Mouse (Mus musculus): ENCODE data around the gene Pitx2. TPM values are rescaled to one million over a fixed set of nuclear protein-coding genes. Genes with fewer than 3 reads are reported as not detected.

The Pitx2 gene
- polyA plus RNA-seq, 1 experiment from 2014 or later = 25.5 TPM

GRCm38 (mm10) chr3:129209266-129209665, 9.6 kb downstream of the Pitx2 start:
- Histone ChIP-seq H3K4me2 (ENCODE audit: low read length) (no peak overlapping the region), H3K4me1 (ENCODE audit: control insufficient read depth in 2 of 2, insufficient read depth in 2 of 2, low read length in 2 of 2) (peaks cover under 1 to 3% of the 10 kb centered on the region in 2 experiments; a peak in 2 of 4 replicates), H3K27ac (replicated peaks in 1 of 2; ENCODE audit: control insufficient read depth in 1 of 2, insufficient read depth in 1 of 2, low read depth in 2 of 2, low read length in 2 of 2) (no peak overlapping the region), H3K4me3 (ENCODE audit: control insufficient read depth in 1 of 2, insufficient read depth in 1 of 2, low read depth in 1 of 2, low read length in 2 of 2) (no peak overlapping the region), H3K9me3 (ENCODE audit: control insufficient read depth, low read length) (no peaks in the 10 kb centered on the region), H3K36me3 (ENCODE audit: control insufficient read depth, insufficient read depth, low read length) (no peaks in the 10 kb centered on the region), H3K27me3 (ENCODE audit: control insufficient read depth, insufficient read depth, low read length) (peaks cover 95% of the 10 kb centered on the region), H3K9ac (ENCODE audit: low read length) (no peak overlapping the region)
- 16% methylated on average over 4 of the region's 4 CpGs for WGBS
- ATAC-seq (ENCODE audit: insufficient number of reproducible peaks, insufficient read depth, low FRiP score, low read depth) = no peak

GRCm38 (mm10) chr3:129209771-129210170, 10.1 kb downstream of the Pitx2 start:
- H3K9me3 ChIP-seq (ENCODE audit: control insufficient read depth, low read length) = no peaks in the 10 kb centered on the region
- no peak overlapping the region for H3K4me3 ChIP-seq (ENCODE audit: control insufficient read depth in 1 of 2, insufficient read depth in 1 of 2, low read depth in 1 of 2, low read length in 2 of 2)
- peaks cover 3 to 5% of the 10 kb centered on the region in 2 experiments; a peak in 3 of 4 replicates for H3K4me1 ChIP-seq (ENCODE audit: control insufficient read depth in 2 of 2, insufficient read depth in 2 of 2, low read length in 2 of 2)
- H3K36me3 ChIP-seq (ENCODE audit: control insufficient read depth, insufficient read depth, low read length) = no peaks in the 10 kb centered on the region
- H3K27ac ChIP-seq (replicated peaks in 1 of 2; ENCODE audit: control insufficient read depth in 1 of 2, insufficient read depth in 1 of 2, low read depth in 2 of 2, low read length in 2 of 2) = no peak overlapping the region
- no peak for ATAC-seq (ENCODE audit: insufficient number of reproducible peaks, insufficient read depth, low FRiP score, low read depth)
- H3K4me2 ChIP-seq (ENCODE audit: low read length) = no peak overlapping the region
- H3K27me3 ChIP-seq (ENCODE audit: control insufficient read depth, insufficient read depth, low read length) = peaks cover 91% of the 10 kb centered on the region
- WGBS = 6% methylated on average over 4 of the region's 4 CpGs
- no peak overlapping the region for H3K9ac ChIP-seq (ENCODE audit: low read length)

DNA sequence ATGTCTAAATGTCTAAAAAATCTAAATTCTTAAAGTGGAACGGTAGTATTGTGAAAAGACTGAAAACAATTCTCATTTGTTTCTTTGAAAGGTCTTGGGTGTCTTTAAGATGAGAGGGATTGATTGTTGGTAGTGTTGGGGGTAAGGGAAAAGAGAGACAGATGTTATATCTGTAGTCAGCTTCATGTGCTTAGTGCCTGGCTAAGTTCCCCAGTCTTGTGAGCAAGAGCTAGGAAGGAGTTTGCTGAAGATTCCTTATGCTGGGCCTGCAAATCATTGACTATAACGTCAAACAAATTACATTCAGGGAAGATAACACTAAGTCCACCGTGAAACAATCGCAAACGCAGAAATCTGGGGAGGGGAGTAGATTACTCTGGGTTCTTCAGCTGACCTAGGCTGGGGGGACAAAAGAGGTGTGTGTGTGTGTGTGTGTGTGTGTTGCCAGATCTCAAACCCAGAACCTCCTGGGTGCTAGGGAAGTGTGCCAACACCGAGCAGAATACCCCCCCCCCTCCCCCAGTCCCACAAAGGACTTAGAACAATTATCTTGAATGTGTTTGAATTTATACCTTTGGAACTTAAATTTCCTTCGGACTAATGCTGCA, 12.5 kb downstream of the Pitx2 start:
- Histone ChIP-seq H3K9me3 (ENCODE audit: control insufficient read depth, low read length) (no peaks in the 10 kb centered on the region), H3K4me2 (ENCODE audit: low read length) (no peak overlapping the region), H3K36me3 (ENCODE audit: control insufficient read depth, insufficient read depth, low read length) (no peaks in the 10 kb centered on the region), H3K27me3 (ENCODE audit: control insufficient read depth, insufficient read depth, low read length) (peaks cover 74% of the 10 kb centered on the region), H3K4me3 (ENCODE audit: control insufficient read depth in 1 of 2, insufficient read depth in 1 of 2, low read depth in 1 of 2, low read length in 2 of 2) (no peak overlapping the region), H3K4me1 (ENCODE audit: control insufficient read depth in 2 of 2, insufficient read depth in 2 of 2, low read length in 2 of 2) (peaks cover 3 to 17% of the 10 kb centered on the region in 2 experiments; a peak in 3 of 4 replicates), H3K27ac (replicated peaks in 1 of 2; ENCODE audit: control insufficient read depth in 1 of 2, insufficient read depth in 1 of 2, low read depth in 2 of 2, low read length in 2 of 2) (no peak overlapping the region), H3K9ac (ENCODE audit: low read length) (no peak overlapping the region)
- WGBS = 9% methylated on average over 7 of the region's 7 CpGs
- no peak for ATAC-seq (ENCODE audit: insufficient number of reproducible peaks, insufficient read depth, low FRiP score, low read depth)

DNA sequence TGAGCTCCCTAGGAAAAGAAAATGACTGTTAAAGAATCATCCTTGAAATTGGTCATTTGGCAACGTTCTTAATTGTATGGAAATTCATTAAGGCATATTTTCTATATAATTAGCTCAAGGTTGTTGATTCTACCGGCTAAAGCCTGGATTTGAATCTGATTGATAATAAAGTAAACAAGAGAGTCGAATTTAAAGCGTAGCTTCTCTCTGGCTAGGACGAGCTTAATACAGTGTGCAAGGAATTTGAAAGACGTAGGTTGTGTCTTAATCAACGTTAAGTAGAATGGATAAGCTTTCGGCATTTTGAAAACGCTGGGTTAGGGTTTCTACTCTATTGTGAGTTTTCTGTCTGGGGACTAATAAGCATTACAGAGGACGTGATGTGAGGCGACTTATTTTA, 13.1 kb downstream of the Pitx2 start:
- H3K9me3 ChIP-seq (ENCODE audit: control insufficient read depth, low read length) = no peaks in the 10 kb centered on the region
- WGBS = 7% methylated on average over 11 of the region's 11 CpGs
- no peak overlapping the region for H3K9ac ChIP-seq (ENCODE audit: low read length)
- H3K27ac ChIP-seq (replicated peaks in 1 of 2; ENCODE audit: control insufficient read depth in 1 of 2, insufficient read depth in 1 of 2, low read depth in 2 of 2, low read length in 2 of 2) = no peak overlapping the region
- no peak overlapping the region for H3K4me2 ChIP-seq (ENCODE audit: low read length)
- H3K36me3 ChIP-seq (ENCODE audit: control insufficient read depth, insufficient read depth, low read length) = no peaks in the 10 kb centered on the region
- H3K27me3 ChIP-seq (ENCODE audit: control insufficient read depth, insufficient read depth, low read length) = peaks cover 75% of the 10 kb centered on the region
- H3K4me1 ChIP-seq (ENCODE audit: control insufficient read depth in 2 of 2, insufficient read depth in 2 of 2, low read length in 2 of 2) = peaks cover 3 to 17% of the 10 kb centered on the region in 2 experiments; a peak in 3 of 4 replicates
- no peak for ATAC-seq (ENCODE audit: insufficient number of reproducible peaks, insufficient read depth, low FRiP score, low read depth)
- no peak overlapping the region for H3K4me3 ChIP-seq (ENCODE audit: control insufficient read depth in 1 of 2, insufficient read depth in 1 of 2, low read depth in 1 of 2, low read length in 2 of 2)

GRCm38 (mm10) chr3:129213633-129214145, 14.0 kb downstream of the Pitx2 start:
- Histone ChIP-seq H3K4me3 (ENCODE audit: control insufficient read depth in 1 of 2, insufficient read depth in 1 of 2, low read depth in 1 of 2, low read length in 2 of 2) (peak overlapping the region; percentile 63 to 73), H3K27me3 (ENCODE audit: control insufficient read depth, insufficient read depth, low read length) (peaks cover 75% of the 10 kb centered on the region), H3K9ac (ENCODE audit: low read length) (peak overlapping the region; percentile 73), H3K36me3 (ENCODE audit: control insufficient read depth, insufficient read depth, low read length) (no peaks in the 10 kb centered on the region), H3K4me2 (ENCODE audit: low read length) (peak overlapping the region; percentile 96), H3K9me3 (ENCODE audit: control insufficient read depth, low read length) (no peaks in the 10 kb centered on the region), H3K4me1 (ENCODE audit: control insufficient read depth in 2 of 2, insufficient read depth in 2 of 2, low read length in 2 of 2) (peaks cover 3 to 17% of the 10 kb centered on the region in 2 experiments; a peak in 3 of 4 replicates), H3K27ac (replicated peaks in 1 of 2; ENCODE audit: control insufficient read depth in 1 of 2, insufficient read depth in 1 of 2, low read depth in 2 of 2, low read length in 2 of 2) (peak overlapping the region; percentile 58 to 73; a peak in 3 of 4 replicates)
- ATAC-seq (ENCODE audit: insufficient number of reproducible peaks, insufficient read depth, low FRiP score, low read depth) = peak; percentile 92
- under 1% methylated on average over 39 of the region's 39 CpGs for WGBS

GRCm38 (mm10) chr3:129214146-129214665, 14.5 kb downstream of the Pitx2 start:
- WGBS = 1% methylated on average over 34 of the region's 34 CpGs
- peak; percentile 13; the same call in 1 of the 2 replicates for ATAC-seq (ENCODE audit: insufficient number of reproducible peaks, insufficient read depth, low FRiP score, low read depth)
- H3K27ac ChIP-seq (replicated peaks in 1 of 2; ENCODE audit: control insufficient read depth in 1 of 2, insufficient read depth in 1 of 2, low read depth in 2 of 2, low read length in 2 of 2) = peak overlapping the region; percentile 58 to 73

DNA sequence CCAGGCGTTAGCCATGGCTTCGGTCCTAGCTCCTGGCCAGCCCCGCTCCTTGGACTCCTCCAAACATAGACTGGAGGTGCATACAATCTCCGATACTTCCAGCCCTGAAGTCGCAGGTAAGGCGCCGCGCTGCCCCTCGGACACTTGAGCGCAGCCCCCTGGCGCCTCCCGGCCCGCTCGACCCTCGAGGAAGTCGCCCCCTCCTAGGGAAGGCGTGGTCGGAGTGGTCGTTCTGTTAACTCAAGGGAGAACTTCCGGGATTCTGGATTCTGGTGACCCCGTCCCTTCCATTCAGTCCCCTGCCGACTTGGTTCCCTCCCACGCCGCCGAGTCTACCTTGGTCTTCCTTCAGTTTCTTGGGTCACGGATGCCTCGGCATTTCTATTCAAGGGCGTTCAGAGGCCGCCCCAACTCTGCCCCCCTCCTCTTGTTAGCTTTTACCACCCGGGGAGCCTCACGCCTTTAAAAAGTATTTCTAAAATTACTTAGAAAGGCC, 15.0 kb downstream of the Pitx2 start:
- Histone ChIP-seq H3K4me2 (ENCODE audit: low read length) (peak overlapping the region; percentile 96), H3K9me3 (ENCODE audit: control insufficient read depth, low read length) (no peaks in the 10 kb centered on the region), H3K4me1 (ENCODE audit: control insufficient read depth in 2 of 2, insufficient read depth in 2 of 2, low read length in 2 of 2) (peaks cover 3 to 17% of the 10 kb centered on the region in 2 experiments; a peak in 3 of 4 replicates), H3K4me3 (ENCODE audit: control insufficient read depth in 1 of 2, insufficient read depth in 1 of 2, low read depth in 1 of 2, low read length in 2 of 2) (peak overlapping the region; percentile 63 to 73), H3K27ac (replicated peaks in 1 of 2; ENCODE audit: control insufficient read depth in 1 of 2, insufficient read depth in 1 of 2, low read depth in 2 of 2, low read length in 2 of 2) (peak overlapping the region; percentile 58 to 73), H3K9ac (ENCODE audit: low read length) (peak overlapping the region; percentile 73), H3K27me3 (ENCODE audit: control insufficient read depth, insufficient read depth, low read length) (peaks cover 74% of the 10 kb centered on the region), H3K36me3 (ENCODE audit: control insufficient read depth, insufficient read depth, low read length) (no peaks in the 10 kb centered on the region)
- no peak for ATAC-seq (ENCODE audit: insufficient number of reproducible peaks, insufficient read depth, low FRiP score, low read depth)
- under 1% methylated on average over 31 of the region's 31 CpGs for WGBS

More at GRCm38 (mm10) chr3:129214146-129214665, 14.5 kb downstream of the Pitx2 start:
- peaks cover 3 to 17% of the 10 kb centered on the region in 2 experiments; a peak in 3 of 4 replicates for H3K4me1 ChIP-seq (ENCODE audit: control insufficient read depth in 2 of 2, insufficient read depth in 2 of 2, low read length in 2 of 2)
- peak overlapping the region; percentile 96 for H3K4me2 ChIP-seq (ENCODE audit: low read length)
- no peaks in the 10 kb centered on the region for H3K36me3 ChIP-seq (ENCODE audit: control insufficient read depth, insufficient read depth, low read length)
- H3K9ac ChIP-seq (ENCODE audit: low read length) = peak overlapping the region; percentile 73
- H3K27me3 ChIP-seq (ENCODE audit: control insufficient read depth, insufficient read depth, low read length) = peaks cover 75% of the 10 kb centered on the region
- no peaks in the 10 kb centered on the region for H3K9me3 ChIP-seq (ENCODE audit: control insufficient read depth, low read length)
- peak overlapping the region; percentile 63 to 73 for H3K4me3 ChIP-seq (ENCODE audit: control insufficient read depth in 1 of 2, insufficient read depth in 1 of 2, low read depth in 1 of 2, low read length in 2 of 2)
